In the genomic region with DNA sequence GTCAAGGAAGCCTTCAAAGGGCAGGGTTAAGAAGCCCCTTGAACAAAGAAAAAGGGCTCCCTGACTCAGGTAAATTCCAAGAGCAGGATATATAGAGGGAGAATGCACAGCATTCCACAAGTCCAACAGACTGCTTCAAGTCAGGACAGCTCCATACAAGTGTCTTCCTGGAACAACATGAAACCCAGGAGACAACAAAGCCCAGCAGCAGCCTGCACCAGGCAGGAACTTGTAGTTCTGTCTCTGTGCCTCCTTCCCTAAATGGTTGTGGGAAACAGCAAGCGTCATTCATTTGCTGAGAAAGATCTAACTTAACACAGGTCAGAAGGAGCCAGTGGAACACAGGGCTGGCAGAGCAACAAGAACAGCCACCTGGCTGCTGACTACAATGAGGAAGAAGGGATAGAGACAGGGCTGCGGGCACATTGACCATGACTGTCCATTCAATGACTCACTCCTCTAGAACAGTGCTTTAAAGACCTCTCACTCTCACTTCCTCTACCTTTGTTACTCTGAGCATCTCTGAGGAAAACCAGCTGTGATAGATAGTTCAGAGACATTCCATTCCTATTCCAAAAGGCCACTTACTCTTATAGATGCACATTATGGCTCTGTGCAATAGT, we compare ENCODE assay signal across 22 mouse cellular contexts. TPM values are rescaled to one million over a fixed set of nuclear protein-coding genes. Genes with fewer than 3 reads are reported as not detected.
DNase-seq lines count a peak whose midpoint lies in the region; ATAC-seq and TF ChIP-seq lines count a peak whose summit lies in the region.
"Had no signal": no experiment of that assay in that cellular context is flagged by ENCODE, and none has a peak within 500 bp of the region (broad histone marks: within the 10 kb centered on the region; RNA-seq: fewer than 3 reads in every experiment).

No protein-coding gene starts in this region.

- in situ Hi-C loops in CH12.LX (cut with MboI; ENCODE audit: low pct_ligation_motif_present, low pct_unique_long_range_greater_than_20kb, low sequenced_read_pairs) = loop anchor here (5.0 kb wide), 2 partner anchors 37 to 1697 kb away; no protein-coding TSS in a partner anchor

- H3K9ac ChIP-seq in CH12.LX (ENCODE audit: insufficient read depth, low read depth) = no peak overlapping the region
- no peak overlapping the region for H3K9ac ChIP-seq in forebrain, embryonic 15.5 days (replicated peaks)
- H3K9ac ChIP-seq: hindbrain, embryonic 15.5 days; intestine, embryonic 15.5 days; kidney, embryonic 15.5 days; lung, embryonic 15.5 days; neural tube, embryonic 15.5 days had no signal

- H3K27ac ChIP-seq in layer of hippocampus, adult 2 months = peak overlapping the region; percentile 24; the same call in 1 of the 2 replicates
- H3K27ac ChIP-seq in CH12.LX (ENCODE audit: insufficient read depth, low read depth) = no peak overlapping the region
- no peak overlapping the region for H3K27ac ChIP-seq in forebrain, embryonic 15.5 days (replicated peaks)
- H3K27ac ChIP-seq: hindbrain, embryonic 15.5 days; intestine, embryonic 15.5 days; kidney, embryonic 15.5 days; lung, embryonic 15.5 days; neural tube, embryonic 15.5 days had no signal

- TF ChIP-seq EP300 in CH12.LX (IDR thresholded peaks at IDR 0.05; ENCODE audit: low read length) = peak; percentile 85

- H3K9me3 ChIP-seq in CH12.LX (replicated peaks; ENCODE audit: low read length) = peaks cover 23% of the 10 kb centered on the region
- no peaks in the 10 kb centered on the region for H3K9me3 ChIP-seq in forebrain, embryonic 15.5 days
- H3K9me3 ChIP-seq: hindbrain, embryonic 15.5 days; intestine, embryonic 15.5 days; kidney, embryonic 15.5 days; lung, embryonic 15.5 days; neural tube, embryonic 15.5 days had no signal

- H3K36me3 ChIP-seq in CH12.LX (replicated peaks in 1 of 2; ENCODE audit: control insufficient read depth in 1 of 2, insufficient read depth in 1 of 2, low read length in 1 of 2) = peaks cover 0 to 59% of the 10 kb centered on the region in 2 experiments
- no peaks in the 10 kb centered on the region for H3K36me3 ChIP-seq in forebrain, embryonic 15.5 days
- H3K36me3 ChIP-seq: hindbrain, embryonic 15.5 days; intestine, embryonic 15.5 days; kidney, embryonic 15.5 days; lung, embryonic 15.5 days; neural tube, embryonic 15.5 days had no signal

- ATAC-seq in common myeloid progenitor, adult 5-6 weeks (replicated peaks; ENCODE audit: low read depth, poor library complexity, severe bottlenecking) = peak; percentile 88
- 0 out of 2 replicates have a peak, but pooled peaks have one; percentile 33 for ATAC-seq in neutrophil, adult 5-6 weeks (ENCODE audit: extremely low read depth, insufficient number of reproducible peaks, low FRiP score, poor library complexity, severe bottlenecking)
- ATAC-seq in forebrain, embryonic 15.5 days (replicated peaks) = no peak
- ATAC-seq: forebrain, embryonic 14.5 days; intestine, embryonic 15.5 days; midbrain, embryonic 16.5 days had no signal

- DNase-seq in layer of hippocampus, adult 2 months (ENCODE audit: low spot score in 2 of 2) = no peak
- no peak for DNase-seq in layer of hippocampus, adult 18-20 months (ENCODE audit: low spot score in 2 of 2)
- peak; percentile 66 for DNase-seq in CH12.LX (ENCODE audit: extremely low read depth)
- DNase-seq in layer of hippocampus, adult 9-10 months (ENCODE audit: low spot score) = no peak
- DNase-seq: adrenal gland, postnatal 14 days; cerebellum, adult 11 months; gastrocnemius, postnatal 36 days; heart, postnatal 4 days; kidney, postnatal 4 days; right cerebral cortex, postnatal 25 days; thymus, postnatal 14 days had no signal

- H3K27me3 ChIP-seq in CH12.LX (replicated peaks) = no peaks in the 10 kb centered on the region
- H3K27me3 ChIP-seq in forebrain, embryonic 15.5 days = no peaks in the 10 kb centered on the region
- H3K27me3 ChIP-seq: hindbrain, embryonic 15.5 days; intestine, embryonic 15.5 days; kidney, embryonic 15.5 days; lung, embryonic 15.5 days; neural tube, embryonic 15.5 days had no signal

- dilution Hi-C loops in CH12.LX (cut with MboI; ENCODE audit: extremely low pct_ligation_motif_present, extremely low pct_unique_long_range_greater_than_20kb, low sequenced_read_pairs) = no loop called here

- H3K4me1 ChIP-seq in CH12.LX (ENCODE audit: control insufficient read depth in 1 of 2, insufficient read depth in 2 of 2) = peaks cover 0 to 23% of the 10 kb centered on the region in 2 experiments; a peak in 2 of 4 replicates
- H3K4me1 ChIP-seq in forebrain, embryonic 15.5 days = peaks cover 5% of the 10 kb centered on the region
- H3K4me1 ChIP-seq: intestine, embryonic 15.5 days; lung, embryonic 15.5 days had no signal

- 93% methylated on average over 2 of the region's 2 CpGs for whole genome bisulfite sequencing in forebrain, embryonic 15.5 days

- TF ChIP-seq RAD21 in CH12.LX (IDR thresholded peaks at IDR 0.05; ENCODE audit: low read depth, low read length) = no peak

- no peak overlapping the region for H3K4me2 ChIP-seq in CH12.LX (ENCODE audit: insufficient read depth, low read depth, poor library complexity, severe bottlenecking)
- H3K4me2 ChIP-seq in forebrain, embryonic 15.5 days (replicated peaks) = no peak overlapping the region
- H3K4me2 ChIP-seq: hindbrain, embryonic 15.5 days; intestine, embryonic 15.5 days; kidney, embryonic 15.5 days; lung, embryonic 15.5 days; neural tube, embryonic 15.5 days had no signal

- no peak for TF ChIP-seq POLR2A in CH12.LX (IDR thresholded peaks at IDR 0.05; ENCODE audit: low read depth, low read length)

- peaks cover 14% of the 10 kb centered on the region for H3K79me2 ChIP-seq in CH12.LX (replicated peaks; ENCODE audit: control insufficient read depth, extremely low read depth, insufficient read depth, poor library complexity, severe bottlenecking)

- no peak overlapping the region for H3K4me3 ChIP-seq in layer of hippocampus, adult 2 months
- no peak overlapping the region for H3K4me3 ChIP-seq in CH12.LX (replicated peaks in 1 of 3; ENCODE audit: low read depth in 2 of 3, low read length in 2 of 3, poor library complexity in 1 of 3)
- no peak overlapping the region for H3K4me3 ChIP-seq in forebrain, embryonic 15.5 days
- H3K4me3 ChIP-seq: erythroblast, embryonic 14.5 days; hindbrain, embryonic 15.5 days; intestine, embryonic 15.5 days; kidney, embryonic 15.5 days; lung, embryonic 15.5 days; neural tube, embryonic 15.5 days had no signal

- no peak for TF ChIP-seq CTCF in layer of hippocampus, adult 2 months (conservative IDR thresholded peaks at IDR 0.05)
- TF ChIP-seq CTCF in CH12.LX (conservative IDR thresholded peaks at IDR 0.05 in 1 of 2, IDR thresholded peaks at IDR 0.05 in 1 of 2; ENCODE audit: low read depth in 2 of 2, low read length in 2 of 2) = no peak

TF ChIP-seq in CH12.LX, 34 proteins besides CTCF, POLR2A, EP300 and RAD21 (continues in another document):
- no peak for TF ChIP-seq KAT2A (IDR thresholded peaks at IDR 0.05; ENCODE audit: insufficient replicate concordance, low read length)
- no peak for TF ChIP-seq MEF2A (IDR thresholded peaks at IDR 0.05; ENCODE audit: borderline replicate concordance, low read depth, low read length)
- no peak for TF ChIP-seq MAFK (IDR thresholded peaks at IDR 0.05; ENCODE audit: insufficient replicate concordance, low read length)
- TF ChIP-seq CHD1 (IDR thresholded peaks at IDR 0.05; ENCODE audit: low read depth, low read length) = no peak
- TF ChIP-seq MYC (IDR thresholded peaks at IDR 0.05; ENCODE audit: low read depth, low read length) = peak; percentile 75; the same call in 1 of the 2 replicates
- no peak for TF ChIP-seq POLR2AphosphoS2 (IDR thresholded peaks at IDR 0.05; ENCODE audit: low read depth, low read length)
- TF ChIP-seq PAX5 (IDR thresholded peaks at IDR 0.05; ENCODE audit: low read length) = no peak
- TF ChIP-seq RCOR1 (conservative IDR thresholded peaks at IDR 0.05; ENCODE audit: low read depth, low read length) = no peak
- TF ChIP-seq ZMIZ1 (IDR thresholded peaks at IDR 0.05; ENCODE audit: low read depth, low read length) = no peak
- TF ChIP-seq USF1 (IDR thresholded peaks at IDR 0.05; ENCODE audit: low read depth, low read length) = no peak
- TF ChIP-seq TBP (conservative IDR thresholded peaks at IDR 0.05; ENCODE audit: low read depth, low read length) = no peak
- no peak for TF ChIP-seq MXI1 (IDR thresholded peaks at IDR 0.05; ENCODE audit: low read depth, low read length)
- no peak for TF ChIP-seq NRF1 (IDR thresholded peaks at IDR 0.05; ENCODE audit: low read depth, low read length)
- no peak for TF ChIP-seq HCFC1 (IDR thresholded peaks at IDR 0.05; ENCODE audit: low read depth, low read length)
- TF ChIP-seq USF2 (conservative IDR thresholded peaks at IDR 0.05; ENCODE audit: low read depth, low read length) = no peak
- 0 out of 2 replicates have a peak, but pooled peaks have one; percentile 21 for TF ChIP-seq E2F4 (IDR thresholded peaks at IDR 0.05; ENCODE audit: insufficient replicate concordance, low read depth, low read length)
- TF ChIP-seq SMC3 (IDR thresholded peaks at IDR 0.05; ENCODE audit: low read depth, low read length) = no peak
- TF ChIP-seq JUN (IDR thresholded peaks at IDR 0.05; ENCODE audit: insufficient read depth, low read depth, low read length) = peak; percentile 31; the same call in 1 of the 2 replicates
- TF ChIP-seq ELF1 (IDR thresholded peaks at IDR 0.05; ENCODE audit: low read depth, low read length) = no peak
- no peak for TF ChIP-seq SIN3A (IDR thresholded peaks at IDR 0.05; ENCODE audit: low read length)
- TF ChIP-seq NELFE (IDR thresholded peaks at IDR 0.05; ENCODE audit: low read depth, low read length) = no peak
- no peak for TF ChIP-seq MAZ (IDR thresholded peaks at IDR 0.05; ENCODE audit: low read depth, low read length)

RNA-seq across cellular contexts. Expression of a gene that starts 30.7 kb away (rescaled TPM):
- total RNA-seq in layer of hippocampus, adult 2 months (2021) = under 1 TPM in 1 of 2 experiments, not detected in 1; 0.31 TPM
- not detected for total RNA-seq in layer of hippocampus, adult 18-20 months (2021)
- total RNA-seq in CH12.LX (2012; rRNA removed) (0.42 and 0.46 TPM in 2 replicates), CH12.LX (2014; rRNA removed) (not detected in 2 replicates)
- polyA plus RNA-seq in CH12.LX (2012; ENCODE audit: insufficient read length, low read depth) = not detected in 2 replicates
- total RNA-seq in common myeloid progenitor, adult 5-6 weeks (2017) = 0.78 and 1.8 TPM in 2 replicates
- total RNA-seq in neutrophil, adult 5-6 weeks (2017) = 1.8 and 1.9 TPM in 2 replicates
- 0.52 and 0.82 TPM in 2 replicates for polyA plus RNA-seq in forebrain, embryonic 15.5 days (2015; fragmentation: Nextera tagmentation; extraction: Ambion mirVana)
- total RNA-seq: adrenal gland, postnatal 14 days had no signal
- polyA plus RNA-seq: erythroblast, embryonic 14.5 days had no signal

RNA-seq across cellular contexts. Expression of a gene that starts 31.1 kb away (rescaled TPM):
- total RNA-seq in layer of hippocampus, adult 2 months (2021) = 100 to 1,000 TPM; 117 to 118 TPM
- 100 to 1,000 TPM; 118 to 121 TPM for total RNA-seq in layer of hippocampus, adult 18-20 months (2021)
- total RNA-seq in CH12.LX (2012; rRNA removed) = 35.6 and 41.2 TPM in 2 replicates
- 30.1 and 30.7 TPM in 2 replicates for total RNA-seq in CH12.LX (2014; rRNA removed)
- polyA plus RNA-seq in CH12.LX (2012; ENCODE audit: insufficient read length, low read depth) = 78.0 and 82.2 TPM in 2 replicates
- 33.6 and 39.7 TPM in 2 replicates for total RNA-seq in common myeloid progenitor, adult 5-6 weeks (2017)
- total RNA-seq in neutrophil, adult 5-6 weeks (2017) = 38.5 and 39.4 TPM in 2 replicates
- polyA plus RNA-seq in forebrain, embryonic 15.5 days (2015; fragmentation: Nextera tagmentation; extraction: Ambion mirVana) = 73.3 and 74.4 TPM in 2 replicates
